Mouse (Mus musculus) MEL (cell line): ENCODE data around the gene Nkx2-9. TPM values are rescaled to one million over a fixed set of nuclear protein-coding genes. Genes with fewer than 3 reads are reported as not detected.

Source experiments
- DNase-seq: peaks from one replicate; pipeline ENCODE4 v3.0.0; 2011; ENCODE audit warnings: low read depth, low spot score
- H3K27ac ChIP-seq: 2 replicates; pipeline ENCODE4 v1.5.1; 2012; ENCODE audit warnings: low read depth, mild to moderate bottlenecking, control low read depth, low read length, moderate library complexity; ENCODE audit not compliant: control insufficient read depth
- H3K27me3 ChIP-seq, 2 experiments: fragments of 150-350 bp in 1 of 2; sonication (generic) in 1 of 2; 2 replicates each; pipeline ENCODE4 v1.6.1; 2012; ENCODE audit warnings: low read length in 2 of 2, mild to moderate bottlenecking in 2 of 2, improper control_type of control experiment in 1 of 2, moderate library complexity in 1 of 2; ENCODE audit not compliant: insufficient read depth in 2 of 2, control insufficient read depth in 1 of 2
- H3K36me3 ChIP-seq, 2 experiments: 2 replicates each; pipeline ENCODE4 v1.6.1; 2012 to 2014; ENCODE audit warnings: low read length in 2 of 2, improper control_type of control experiment in 1 of 2, inconsistent platforms in 1 of 2, mild to moderate bottlenecking in 1 of 2; ENCODE audit not compliant: insufficient read depth in 2 of 2, control insufficient read depth in 1 of 2
- H3K4me1 ChIP-seq, 2 experiments: fragments of 150-350 bp in 1 of 2; sonication (generic) in 1 of 2; 2 replicates each; pipeline ENCODE4 v1.6.1; 2012; ENCODE audit warnings: low read length in 2 of 2, improper control_type of control experiment in 1 of 2, mild to moderate bottlenecking in 1 of 2; ENCODE audit not compliant: insufficient read depth in 2 of 2, control insufficient read depth in 1 of 2
- H3K4me3 ChIP-seq, 2 experiments: fragments of 150-350 bp in 1 of 2; sonication (generic) in 1 of 2; 2 replicates each; pipeline ENCODE4 v1.5.1; 2012; ENCODE audit warnings: low read depth in 2 of 2, low read length in 2 of 2, mild to moderate bottlenecking in 2 of 2, moderate library complexity in 2 of 2, control low read depth in 1 of 2, improper control_type of control experiment in 1 of 2; ENCODE audit not compliant: control insufficient read depth in 1 of 2, insufficient read depth in 1 of 2
- H3K79me2 ChIP-seq: 2 replicates; pipeline ENCODE4 v1.6.1; 2012; ENCODE audit warnings: mild to moderate bottlenecking, low read length, moderate library complexity; ENCODE audit not compliant: control insufficient read depth, poor library complexity, insufficient read depth
- H3K9ac ChIP-seq: 2 replicates; pipeline ENCODE4 v1.6.1; 2012; ENCODE audit warnings: low read depth, mild to moderate bottlenecking, control low read depth, low read length, moderate library complexity; ENCODE audit not compliant: control insufficient read depth, poor library complexity, severe bottlenecking
- H3K9me3 ChIP-seq: fragments of 150-350 bp; sonication (generic); replicated peaks from 2 replicates; pipeline ENCODE4 v1.6.1; 2012; ENCODE audit warnings: mild to moderate bottlenecking, low read length, improper control_type of control experiment, moderate library complexity; ENCODE audit not compliant: insufficient read depth
- CHD1 ChIP-seq: IDR thresholded peaks from 2 replicates; pipeline ENCODE4 v1.6.1; 2012; ENCODE audit warnings: low read depth, mild to moderate bottlenecking, inconsistent platforms, low read length, improper control_type of control experiment
- CHD2 ChIP-seq: IDR thresholded peaks from 2 replicates; pipeline ENCODE4 v1.6.1; 2011; ENCODE audit warnings: low read length, improper control_type of control experiment
- CTCF ChIP-seq, 3 experiments: IDR thresholded peaks in 2 of 3; conservative IDR thresholded peaks in 1 of 3; 2 replicates each; pipeline ENCODE4 v1.5.1; 2011 to 2012; ENCODE audit warnings: low read length in 3 of 3, low read depth in 2 of 3, mild to moderate bottlenecking in 2 of 3, improper control_type of control experiment in 1 of 3, inconsistent platforms in 1 of 3, mixed read lengths in 1 of 3, moderate library complexity in 1 of 3; ENCODE audit not compliant: control insufficient read depth in 1 of 3, insufficient read depth in 1 of 3, poor library complexity in 1 of 3, severe bottlenecking in 1 of 3
- E2F4 ChIP-seq: IDR thresholded peaks from 2 replicates; pipeline ENCODE4 v1.6.1; 2011; ENCODE audit warnings: low read depth, low read length, improper control_type of control experiment, borderline replicate concordance
- ELF1 ChIP-seq: IDR thresholded peaks from 2 replicates; pipeline ENCODE4 v1.6.1; 2014; ENCODE audit warnings: low read depth, mild to moderate bottlenecking, inconsistent platforms, low read length, improper control_type of control experiment, moderate library complexity
- EP300 ChIP-seq, 2 experiments: IDR thresholded peaks; 2 replicates each; pipeline ENCODE4 v1.6.1; 2011; ENCODE audit warnings: improper control_type of control experiment in 2 of 2, low read length in 2 of 2, low read depth in 1 of 2, mild to moderate bottlenecking in 1 of 2
- ETS1 ChIP-seq: IDR thresholded peaks from 2 replicates; pipeline ENCODE4 v1.6.1; 2012; ENCODE audit warnings: low read depth, mild to moderate bottlenecking, inconsistent platforms, low read length, improper control_type of control experiment, moderate library complexity
- HCFC1 ChIP-seq: IDR thresholded peaks from 2 replicates; pipeline ENCODE4 v1.6.1; 2012; ENCODE audit warnings: low read depth, mild to moderate bottlenecking, inconsistent platforms, low read length, improper control_type of control experiment, moderate library complexity
- JUND ChIP-seq: IDR thresholded peaks from 2 replicates; pipeline ENCODE4 v1.6.1; 2011; ENCODE audit warnings: low read depth, mild to moderate bottlenecking, improper control_type of control experiment, low read length
- KAT2A ChIP-seq: conservative IDR thresholded peaks from 2 replicates; pipeline ENCODE4 v1.6.1; 2012; ENCODE audit warnings: low read depth, low read length, improper control_type of control experiment, inconsistent platforms
- MAFK ChIP-seq: IDR thresholded peaks from 2 replicates; pipeline ENCODE4 v1.6.1; 2011; ENCODE audit warnings: low read depth, mild to moderate bottlenecking, low read length, improper control_type of control experiment, borderline replicate concordance
- MAX ChIP-seq: IDR thresholded peaks from 2 replicates; pipeline ENCODE4 v1.6.1; 2011; ENCODE audit warnings: low read length, improper control_type of control experiment
- MAZ ChIP-seq: IDR thresholded peaks from 2 replicates; pipeline ENCODE4 v1.6.1; 2012; ENCODE audit warnings: low read depth, mild to moderate bottlenecking, inconsistent platforms, low read length, improper control_type of control experiment
- MEF2A ChIP-seq: IDR thresholded peaks from 2 replicates; pipeline ENCODE4 v1.6.1; 2014; ENCODE audit warnings: low read depth, mild to moderate bottlenecking, inconsistent platforms, low read length, improper control_type of control experiment; ENCODE audit not compliant: poor library complexity, insufficient replicate concordance, severe bottlenecking; ENCODE audit errors: extremely low read depth
- MYC ChIP-seq: IDR thresholded peaks from 2 replicates; pipeline ENCODE4 v1.6.1; 2011; ENCODE audit warnings: low read depth, mild to moderate bottlenecking, low read length, improper control_type of control experiment, moderate library complexity
- NRF1 ChIP-seq: IDR thresholded peaks from 2 replicates; pipeline ENCODE4 v1.6.1; 2014; ENCODE audit warnings: low read depth, mild to moderate bottlenecking, inconsistent platforms, low read length, improper control_type of control experiment, moderate library complexity; ENCODE audit not compliant: poor library complexity, insufficient read depth, severe bottlenecking
- POLR2A ChIP-seq, 2 experiments: IDR thresholded peaks; 2 replicates each; pipeline ENCODE4 v1.6.1; 2011 to 2012; ENCODE audit warnings: low read length in 2 of 2, mild to moderate bottlenecking in 2 of 2, control low read depth in 1 of 2, improper control_type of control experiment in 1 of 2, low read depth in 1 of 2, moderate library complexity in 1 of 2; ENCODE audit not compliant: control insufficient read depth in 1 of 2, insufficient read depth in 1 of 2, poor library complexity in 1 of 2
- POLR2AphosphoS2 ChIP-seq: IDR thresholded peaks from 2 replicates; pipeline ENCODE4 v1.6.1; 2011; ENCODE audit warnings: low read length, improper control_type of control experiment
- POLR2AphosphoS5 ChIP-seq: IDR thresholded peaks from 2 replicates; pipeline ENCODE4 v1.6.1; 2012; ENCODE audit warnings: low read depth, borderline replicate concordance, mild to moderate bottlenecking, inconsistent platforms, low read length, moderate library complexity, mixed read lengths
- RCOR1 ChIP-seq: IDR thresholded peaks from 2 replicates; pipeline ENCODE4 v1.6.1; 2012; ENCODE audit warnings: low read depth, mild to moderate bottlenecking, inconsistent platforms, low read length, improper control_type of control experiment
- SIN3A ChIP-seq: IDR thresholded peaks from 2 replicates; pipeline ENCODE4 v1.6.1; 2012; ENCODE audit warnings: low read length, improper control_type of control experiment, inconsistent platforms
- SMC3 ChIP-seq: IDR thresholded peaks from 2 replicates; pipeline ENCODE4 v1.6.1; 2011; ENCODE audit warnings: low read depth, low read length, improper control_type of control experiment
- TAL1 ChIP-seq: IDR thresholded peaks from 2 replicates; pipeline ENCODE4 v1.6.1; 2012; ENCODE audit warnings: mild to moderate bottlenecking, inconsistent platforms, low read length, moderate library complexity, mixed read lengths
- TBP ChIP-seq: IDR thresholded peaks from 2 replicates; pipeline ENCODE4 v1.8.0; 2011; ENCODE audit warnings: low read depth, low read length, improper control_type of control experiment
- TCF12 ChIP-seq: IDR thresholded peaks from 2 replicates; pipeline ENCODE4 v1.6.1; 2014; ENCODE audit warnings: low read depth, mild to moderate bottlenecking, inconsistent platforms, low read length, improper control_type of control experiment, moderate library complexity
- UBTF ChIP-seq: IDR thresholded peaks from 2 replicates; pipeline ENCODE4 v1.6.1; 2012; ENCODE audit warnings: low read depth, mild to moderate bottlenecking, inconsistent platforms, low read length, improper control_type of control experiment, moderate library complexity, borderline replicate concordance; ENCODE audit not compliant: insufficient read depth
- USF1 ChIP-seq: IDR thresholded peaks from 2 replicates; pipeline ENCODE4 v1.6.1; 2014; ENCODE audit warnings: low read depth, mild to moderate bottlenecking, inconsistent platforms, low read length, improper control_type of control experiment, moderate library complexity
- ZC3H11A ChIP-seq: IDR thresholded peaks from 2 replicates; pipeline ENCODE4 v1.6.1; 2012; ENCODE audit warnings: low read depth, mild to moderate bottlenecking, inconsistent platforms, low read length, improper control_type of control experiment
- ZKSCAN1 ChIP-seq: IDR thresholded peaks from 2 replicates; pipeline ENCODE4 v1.6.1; 2012; ENCODE audit warnings: low read depth, mild to moderate bottlenecking, inconsistent platforms, low read length, improper control_type of control experiment, moderate library complexity
- ZMIZ1 ChIP-seq: IDR thresholded peaks from 2 replicates; pipeline ENCODE4 v1.6.1; 2012; ENCODE audit warnings: low read depth, mild to moderate bottlenecking, inconsistent platforms, low read length, improper control_type of control experiment, moderate library complexity
- polyA plus RNA-seq, 2 experiments: library from polyadenylated mRNA; stranded (reverse) in 1 of 2; unstranded in 1 of 2; fragments of >175 nt in 1 of 2; fragments of >200 nt in 1 of 2; gene quantifications; 2 replicates each; pipeline versions ENCODE4 v1.2.1 to v1.2.4; 2012; ENCODE audit warnings: low replicate concordance in 2 of 2, low read depth in 1 of 2; ENCODE audit not compliant: insufficient read length in 2 of 2, insufficient read depth in 1 of 2, missing spikeins in 1 of 2
- total RNA-seq: library from RNA; depleted of rRNA; stranded (reverse); fragments of 300-350 nt; gene quantifications from 2 replicates; pipeline ENCODE4 v1.2.3, GENCODE M21; 2012

Nkx2-9 gene
- total and polyA plus RNA-seq, 3 experiments: not detected

DNA sequence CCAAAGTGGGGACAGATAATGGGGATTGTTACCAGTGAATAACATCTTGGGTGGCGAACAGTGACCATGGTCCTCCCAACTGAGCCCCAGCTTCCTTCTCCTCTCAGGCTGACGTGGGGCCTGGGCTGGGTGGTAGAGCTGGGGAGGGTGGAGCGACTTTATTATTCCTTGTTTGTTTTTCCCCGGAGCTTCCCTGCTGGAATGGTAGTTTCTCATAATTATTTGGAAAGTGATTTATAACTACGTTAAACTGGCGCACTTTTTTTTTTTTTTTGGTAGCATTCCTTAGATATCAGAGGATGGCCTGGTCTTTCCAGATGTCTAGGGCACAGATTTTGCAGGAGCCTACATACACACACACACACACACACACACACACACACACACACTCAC, 350 bp upstream of the Nkx2-9 start:
- Histone ChIP-seq H3K36me3 (no peaks in the 10 kb centered on the region), H3K79me2 (no peaks in the 10 kb centered on the region), H3K27me3 (peaks cover 2 to 8% of the 10 kb centered on the region in 2 experiments; a peak in 3 of 4 replicates), H3K27ac (no peak overlapping the region), H3K4me3 (no peak overlapping the region), H3K9ac (no peak overlapping the region), H3K4me1 (no peaks in the 10 kb centered on the region)
- no peak for DNase-seq
- TF ChIP-seq SMC3 (no peak), POLR2AphosphoS5 (no peak), POLR2AphosphoS2 (no peak), MEF2A (no peak), ETS1 (no peak), TBP (no peak), CHD2 (no peak), JUND (no peak), TCF12 (no peak), MAX (no peak), HCFC1 (no peak), E2F4 (no peak), TAL1 (no peak), MYC (no peak), EP300 (IDR thresholded peaks at IDR 0.05; ENCODE audit: low read depth in 1 of 2, low read length in 2 of 2) (no peak), ZMIZ1 (no peak), MAFK (no peak), MAZ (no peak), RCOR1 (no peak)
- TF ChIP-seq, all 39 proteins: peak for 0
- H3K9me3 ChIP-seq: no peaks in the 10 kb centered on the region

DNA sequence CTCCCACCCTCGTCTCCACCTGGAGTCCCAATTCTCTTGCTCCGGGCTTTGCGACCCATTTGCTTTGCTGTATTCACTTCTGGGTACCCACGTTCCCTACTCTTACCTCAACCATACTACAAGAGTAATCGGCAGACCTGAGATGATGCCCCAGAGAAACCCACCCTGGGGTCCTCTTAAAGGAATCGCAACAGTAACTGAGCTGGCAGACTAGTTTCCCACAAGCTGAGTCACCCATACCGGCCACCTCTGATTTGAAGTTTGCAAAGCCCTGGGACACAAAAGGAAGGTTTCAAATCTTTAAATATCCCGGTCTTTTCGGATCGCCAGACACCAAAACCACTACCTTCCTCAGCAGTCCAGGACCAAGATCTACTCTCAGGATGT, 742 bp downstream of the Nkx2-9 start:
- Histone ChIP-seq H3K79me2 (no peaks in the 10 kb centered on the region), H3K27me3 (peaks cover 0 to 6% of the 10 kb centered on the region in 2 experiments; a peak in 2 of 4 replicates), H3K4me3 (no peak overlapping the region), H3K9me3 (no peaks in the 10 kb centered on the region), H3K9ac (no peak overlapping the region), H3K36me3 (no peaks in the 10 kb centered on the region), H3K4me1 (no peaks in the 10 kb centered on the region), H3K27ac (no peak overlapping the region)
- DNase-seq: no peak
- no peak for TF ChIP-seq ZKSCAN1
- no peak for TF ChIP-seq SIN3A
- TF ChIP-seq NRF1: no peak
- TF ChIP-seq ELF1: no peak
- TF ChIP-seq CTCF (IDR thresholded peaks at IDR 0.05 in 2 of 3, conservative IDR thresholded peaks at IDR 0.05 in 1 of 3; ENCODE audit: control insufficient read depth in 1 of 3, insufficient read depth in 1 of 3, low read depth in 2 of 3, low read length in 3 of 3, poor library complexity in 1 of 3, severe bottlenecking in 1 of 3): no peak
- TF ChIP-seq UBTF: no peak
- no peak for TF ChIP-seq POLR2A (IDR thresholded peaks at IDR 0.05; ENCODE audit: control insufficient read depth in 1 of 2, insufficient read depth in 1 of 2, low read depth in 1 of 2, low read length in 2 of 2, poor library complexity in 1 of 2)
- no peak for TF ChIP-seq MAFK
- TF ChIP-seq CHD1: no peak
- TF ChIP-seq ZC3H11A: no peak
- TF ChIP-seq USF1: no peak
- TF ChIP-seq CHD2: no peak
- TF ChIP-seq KAT2A: no peak
- no peak for TF ChIP-seq TAL1
